Mouse (Mus musculus): ENCODE measurements around the gene Dolk.

- TF ChIP-seq CTCF (IDR thresholded peaks at IDR 0.05; ENCODE audit: control insufficient read depth, insufficient read depth, insufficient replicate concordance, low read depth, low read length) (no peak), POLR2A (IDR thresholded peaks at IDR 0.05; ENCODE audit: control insufficient read depth, low read depth, low read length) (no peak)
These were observed 37.0 kb upstream of the Dolk start for GRCm38 (mm10) chr2:30323111-30323510.

Data from testis, adult 2 months (tissue).